Mouse (Mus musculus) G1E-ER4 (cell line): ENCODE measurements around the gene Mapk12. TPM values are rescaled to one million over a fixed set of nuclear protein-coding genes. Genes with fewer than 3 reads are reported as not detected.

Experiments used
- GATA1 ChIP-seq: IDR thresholded peaks from one replicate; pipeline ENCODE4 v1.8.0; 2012; ENCODE audit warnings: low read length, inconsistent platforms
- polyA plus RNA-seq: library from polyadenylated mRNA; stranded (reverse); fragments of >175 nt; gene quantifications from 2 replicates; pipeline ENCODE4 v1.2.3, GENCODE M21; 2012

Gene Mapk12
- polyA plus RNA-seq, 1 experiment, result not detected

DNA sequence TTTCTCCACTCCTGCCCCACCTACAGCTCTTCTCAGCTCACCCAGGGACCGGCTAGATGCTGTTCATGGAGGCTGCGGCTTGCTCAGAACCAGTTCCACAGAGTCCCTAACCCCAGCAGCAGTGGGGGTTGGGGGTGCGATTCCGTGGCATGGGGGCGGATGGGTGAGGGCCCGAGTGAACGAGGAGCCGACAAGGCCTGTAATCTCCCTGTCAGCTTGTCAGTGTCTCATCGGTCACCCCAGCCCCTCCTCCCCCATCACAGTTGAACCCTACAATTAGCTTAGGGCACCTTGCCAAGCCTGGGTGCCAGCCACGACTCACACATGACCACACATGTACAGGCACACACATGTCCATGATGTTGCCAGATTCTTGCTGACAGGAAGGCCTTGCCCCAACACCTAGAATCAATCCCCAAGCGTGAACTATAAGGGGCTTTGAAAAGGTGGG lies 34.4 kb upstream of the Mapk12 start:
- TF ChIP-seq GATA1, result no peak

- no peak for TF ChIP-seq GATA1
Observed at GRCm38 (mm10) chr15:89173906-89174214, 33.4 kb upstream of the Mapk12 start.

DNA sequence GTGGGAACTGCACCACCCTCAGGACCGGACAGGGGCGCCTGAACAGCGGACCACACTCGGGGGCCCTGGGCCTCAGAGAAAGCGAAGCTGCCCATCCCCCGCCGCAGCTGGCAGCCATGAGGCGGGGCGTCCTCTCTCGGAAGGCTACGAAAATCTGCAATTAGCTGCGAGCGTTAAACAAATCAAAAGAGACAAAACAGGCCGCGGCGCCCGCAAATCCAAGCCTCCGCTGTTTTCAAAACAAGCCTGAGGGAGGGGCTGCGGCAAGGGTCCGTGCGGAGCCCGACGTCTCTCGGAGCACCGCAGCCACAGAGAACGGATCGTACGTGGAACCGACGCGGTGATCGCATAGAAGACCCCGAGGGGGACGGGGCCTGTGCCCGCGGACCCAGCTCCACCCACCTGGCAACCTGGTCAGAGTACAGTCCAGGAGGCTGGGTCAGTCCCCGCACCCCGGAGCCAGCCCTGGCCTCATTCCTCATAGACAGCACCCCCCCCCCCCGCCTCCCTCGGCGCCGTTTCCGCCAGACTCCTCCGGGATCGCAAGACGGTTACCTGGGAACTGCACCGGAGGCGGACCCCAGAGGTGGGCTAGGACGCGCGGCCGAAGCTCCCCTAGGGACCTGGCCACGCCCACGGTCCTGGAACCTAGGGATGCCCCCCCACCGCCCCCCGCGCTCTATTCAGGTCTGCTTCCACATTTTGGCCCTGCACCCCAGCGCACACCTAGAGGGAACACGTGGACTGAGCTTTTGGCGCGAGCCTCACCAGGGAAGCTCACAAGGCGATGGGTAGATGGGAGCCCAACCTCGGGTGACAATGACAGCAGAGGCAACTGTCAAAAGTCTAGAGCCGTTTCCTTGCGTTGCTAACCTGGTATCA lies 32.8 kb upstream of the Mapk12 start:
- TF ChIP-seq GATA1, result no peak

DNA sequence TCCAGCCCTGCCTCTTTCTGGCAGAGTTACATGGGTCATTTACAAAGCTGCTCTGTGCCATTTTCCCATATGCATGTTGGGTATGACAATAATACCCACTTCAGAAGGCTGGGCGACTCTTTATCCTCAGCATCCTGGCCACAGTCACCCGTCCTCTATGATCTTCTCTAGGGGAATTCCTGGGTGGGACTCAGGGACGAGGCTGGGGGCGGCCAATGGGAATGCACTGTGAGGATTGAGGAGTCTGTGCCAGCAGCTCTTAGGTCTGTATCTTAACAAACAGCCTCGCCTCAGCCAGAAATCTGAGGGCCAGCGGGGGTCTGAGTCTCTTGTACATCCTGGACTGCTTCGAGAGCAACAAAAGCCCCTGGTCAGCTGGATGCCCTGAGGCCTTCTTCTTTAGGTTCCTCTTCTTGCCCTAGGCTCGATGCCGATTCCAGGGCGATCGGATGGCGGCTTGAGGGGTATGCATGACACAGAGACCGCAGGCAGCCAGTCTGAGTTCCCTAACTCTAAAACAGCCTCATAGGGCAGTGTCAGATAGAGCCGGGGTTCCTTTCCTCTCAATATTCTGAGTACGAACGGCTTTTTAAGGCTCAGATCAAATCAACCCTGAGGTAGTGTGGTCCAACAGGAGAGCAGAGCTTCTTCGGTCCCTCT lies 31.9 kb upstream of the Mapk12 start:
- no peak for TF ChIP-seq GATA1

DNA sequence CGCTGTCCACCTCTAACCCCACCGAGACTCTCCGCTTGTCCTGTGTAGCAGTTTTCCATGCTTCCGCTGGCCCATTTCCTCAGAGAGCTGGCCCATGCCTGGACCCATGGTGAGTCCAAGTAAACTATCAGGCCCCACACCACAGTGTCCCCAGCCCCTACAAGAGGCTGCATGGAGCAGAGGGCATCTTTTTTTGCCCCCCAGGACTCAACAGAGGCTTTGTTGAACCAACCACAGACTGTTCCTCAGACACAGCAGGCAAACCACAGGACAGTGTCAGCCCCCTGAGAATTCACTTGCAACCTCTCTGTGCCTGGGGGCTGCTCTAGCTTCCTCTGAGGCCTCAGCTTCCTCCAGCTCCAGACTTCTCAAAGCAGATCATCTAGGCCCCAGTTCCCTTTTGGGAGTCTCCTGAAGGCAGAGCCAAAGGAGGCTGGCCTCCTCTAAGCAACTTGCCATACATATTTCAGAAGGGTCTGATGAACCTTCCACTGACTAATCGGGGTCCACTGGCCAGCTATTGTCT lies 31.1 kb upstream of the Mapk12 start:
- TF ChIP-seq GATA1, result no peak

- TF ChIP-seq GATA1, result no peak
Observed at GRCm38 (mm10) chr15:89170102-89170501, 29.6 kb upstream of the Mapk12 start.

- TF ChIP-seq GATA1, result no peak
Observed at GRCm38 (mm10) chr15:89169431-89169830, 28.9 kb upstream of the Mapk12 start.

DNA sequence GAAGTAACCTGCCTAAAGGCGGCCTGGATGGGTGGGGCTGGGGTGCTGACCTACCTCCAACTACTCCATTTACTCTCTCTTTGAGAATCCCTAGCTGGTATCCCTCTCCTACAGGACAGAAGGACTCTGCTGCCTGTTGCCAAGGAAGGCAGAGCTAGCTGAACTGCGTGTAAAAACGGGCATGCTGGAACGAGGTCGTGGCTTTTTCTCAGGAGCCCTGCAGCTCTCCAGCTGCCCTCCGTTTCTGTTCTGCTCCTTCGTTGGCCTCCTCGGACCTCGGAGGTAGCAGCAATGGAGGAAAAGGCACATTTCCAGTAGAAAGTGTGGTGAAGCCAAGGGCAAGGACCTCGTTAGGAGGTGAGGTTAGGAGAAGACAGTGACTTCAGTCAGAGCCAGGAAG lies 28.4 kb upstream of the Mapk12 start:
- no peak for TF ChIP-seq GATA1

- TF ChIP-seq GATA1, result no peak
Observed at GRCm38 (mm10) chr15:89165478-89165877, 25.0 kb upstream of the Mapk12 start.

DNA sequence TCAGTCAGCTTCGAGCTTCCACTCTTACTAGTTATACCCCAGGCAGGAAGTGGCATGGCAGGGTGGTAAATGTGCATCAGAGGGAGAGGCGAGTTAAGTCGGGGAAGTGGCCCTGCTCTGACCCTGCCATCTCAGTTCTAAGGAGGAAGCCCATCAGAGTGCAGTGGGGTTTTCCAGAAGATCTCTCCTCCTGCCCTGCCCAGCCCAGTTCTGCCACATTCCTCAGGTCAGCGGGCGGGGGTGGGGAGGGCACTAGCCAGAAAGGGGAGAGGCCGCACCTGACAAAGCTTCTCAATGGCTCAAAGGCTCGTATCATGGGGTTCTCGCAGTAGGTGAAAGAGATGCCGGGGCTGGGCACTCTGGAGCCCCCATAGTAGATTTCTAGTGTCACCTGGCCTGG lies 20.9 kb upstream of the Mapk12 start:
- TF ChIP-seq GATA1, result no peak

- no peak for TF ChIP-seq GATA1
Observed at GRCm38 (mm10) chr15:89158516-89158915, 18.0 kb upstream of the Mapk12 start.

GRCm38 (mm10) chr15:89157954-89158353 lies 17.5 kb upstream of the Mapk12 start:
- no peak for TF ChIP-seq GATA1

DNA sequence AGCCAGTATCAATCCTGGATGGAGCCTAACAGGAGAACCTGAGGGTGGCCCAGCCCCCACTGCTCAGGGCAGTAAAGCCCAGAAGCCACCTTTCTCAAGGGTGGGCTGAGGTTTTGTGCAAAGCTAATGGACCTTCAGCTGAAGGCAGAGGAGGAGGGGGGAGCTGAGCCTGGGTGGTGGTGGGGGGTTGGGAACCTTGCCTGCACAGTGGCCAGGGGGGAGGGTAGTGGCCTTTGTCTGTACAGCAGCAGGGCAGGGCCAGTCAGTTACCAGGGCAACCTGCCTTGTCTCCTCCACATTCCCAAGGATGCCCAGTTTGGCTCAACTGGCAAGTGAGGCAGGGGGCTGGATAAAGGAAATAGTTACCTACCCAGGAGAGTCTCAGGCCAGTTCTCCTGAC lies 11.8 kb upstream of the Mapk12 start:
- TF ChIP-seq GATA1, result no peak

GRCm38 (mm10) chr15:89150041-89150390 lies 9.5 kb upstream of the Mapk12 start:
- TF ChIP-seq GATA1, result no peak

DNA sequence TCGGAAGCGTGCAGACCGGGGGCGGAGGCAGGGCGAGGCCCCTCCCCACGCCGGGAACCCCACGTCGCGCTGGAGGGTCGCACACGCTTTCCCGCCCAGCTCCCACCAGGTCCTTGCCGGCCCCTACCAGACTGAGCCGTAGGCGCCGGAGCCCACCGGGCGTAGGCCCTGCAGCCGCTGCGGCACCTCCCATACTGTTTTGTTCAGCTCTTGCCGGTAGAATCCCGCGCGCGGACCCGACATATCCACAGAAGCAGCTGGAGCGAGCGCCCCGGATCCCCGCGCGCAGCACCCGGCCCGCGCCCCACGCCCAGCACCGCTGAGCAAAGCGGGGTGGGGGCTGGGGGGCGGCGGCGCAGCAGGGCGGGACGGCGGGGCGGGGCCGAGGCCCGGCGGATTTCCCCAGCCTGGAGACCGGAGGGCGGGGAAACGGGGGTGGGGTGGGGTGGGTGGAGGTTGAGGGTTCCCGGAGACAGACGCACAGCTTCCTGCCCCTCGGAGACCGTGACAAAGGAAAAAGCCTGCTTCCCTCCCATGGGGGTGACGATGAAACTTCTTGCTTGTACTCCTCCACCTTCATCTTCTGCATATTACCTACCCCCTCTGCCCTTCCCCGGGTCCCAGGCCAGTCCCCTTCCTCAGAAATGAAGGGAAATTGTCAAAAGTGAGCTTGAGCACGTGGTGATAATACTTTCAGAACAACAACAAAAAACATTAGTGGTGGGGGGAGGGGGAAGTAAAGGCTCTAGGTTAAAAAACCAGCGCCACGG lies 9.0 kb upstream of the Mapk12 start, which contains the start of gene Mapk11:
Gene Mapk11, minus strand, starts transcription at position 358 of the 770 bp plus-strand sequence.
- TF ChIP-seq GATA1, result no peak
